Mouse (Mus musculus): ENCODE measurements at regions not wholly inside any gene's neighbourhood (a gene's known extent, or its start where the extent isn't known, plus 50 kb on each side); places are given as distances from the start of the nearest gene placed in this dataset.
A peak's percentile ranks its signal among the peaks of the same experiment; 100 is the strongest.

DNA sequence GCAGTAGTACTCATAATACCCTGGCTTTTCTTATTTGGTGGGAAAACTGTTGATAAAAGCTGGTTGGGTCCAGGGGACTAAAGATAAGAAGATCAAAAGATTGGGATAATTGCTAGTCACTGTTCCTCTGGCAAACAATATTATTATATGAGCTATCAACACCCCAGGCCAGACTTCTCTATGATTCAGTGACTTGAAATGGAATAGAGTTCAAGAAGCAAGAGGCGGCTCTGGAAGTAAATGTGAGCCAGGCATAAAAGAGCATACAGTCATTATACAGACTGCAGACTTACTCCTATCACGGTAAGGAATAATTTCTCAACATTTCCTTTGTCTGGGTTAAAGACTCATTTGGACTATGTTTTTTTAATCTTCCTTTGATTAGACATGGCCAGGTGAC lies 278.5 kb upstream of the Acvr2a start:
- Histone ChIP-seq H3K9ac (replicated peaks; ENCODE audit: low read depth, low read length) (no peak overlapping the region), H3K4me2 (ENCODE audit: low read depth, low read length) (no peak overlapping the region), H3K4me1 (ENCODE audit: control insufficient read depth, insufficient read depth, low read length) (peaks cover 8% of the 10 kb centered on the region), H3K4me3 (ENCODE audit: low read depth, low read length) (no peak overlapping the region), H3K9me3 (ENCODE audit: control insufficient read depth, low read length) (no peaks in the 10 kb centered on the region), H3K27me3 (ENCODE audit: control insufficient read depth, insufficient read depth, low read length) (no peaks in the 10 kb centered on the region), H3K36me3 (ENCODE audit: control insufficient read depth, insufficient read depth, low read length) (no peaks in the 10 kb centered on the region), H3K27ac (ENCODE audit: low read depth, low read length) (no peak overlapping the region)
- ATAC-seq (ENCODE audit: low read depth) = no peak
- WGBS = 86% methylated on average over 2 of the region's 2 CpGs

DNA sequence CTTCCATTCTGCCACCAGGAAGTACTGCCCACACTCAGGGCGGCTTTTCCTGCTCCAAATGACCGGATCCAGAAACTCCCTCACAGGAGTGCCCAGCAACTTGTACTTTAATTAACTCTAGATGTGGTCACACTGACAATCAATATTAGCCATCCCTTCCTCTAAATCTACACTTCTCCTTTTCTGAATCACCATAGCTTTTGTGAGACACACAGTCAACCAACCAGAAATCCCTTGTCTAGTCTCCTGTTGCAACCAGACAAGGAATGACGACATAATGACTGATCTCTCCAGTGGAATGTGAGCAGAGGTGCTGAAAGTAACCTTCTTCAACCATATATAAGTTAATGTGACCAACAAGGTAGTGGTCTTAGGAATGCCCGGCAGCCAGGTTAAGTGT lies 277.0 kb upstream of the Acvr2a start:
- no peaks in the 10 kb centered on the region for H3K36me3 ChIP-seq (ENCODE audit: control insufficient read depth, insufficient read depth, low read length)
- H3K4me3 ChIP-seq (ENCODE audit: low read depth, low read length) = no peak overlapping the region
- peaks cover 8% of the 10 kb centered on the region for H3K4me1 ChIP-seq (ENCODE audit: control insufficient read depth, insufficient read depth, low read length)
- H3K27ac ChIP-seq (ENCODE audit: low read depth, low read length) = no peak overlapping the region
- H3K9ac ChIP-seq (replicated peaks; ENCODE audit: low read depth, low read length) = no peak overlapping the region
- WGBS = 75% methylated on average over 4 of the region's 4 CpGs
- no peak overlapping the region for H3K4me2 ChIP-seq (ENCODE audit: low read depth, low read length)
- no peaks in the 10 kb centered on the region for H3K27me3 ChIP-seq (ENCODE audit: control insufficient read depth, insufficient read depth, low read length)
- no peak for ATAC-seq (ENCODE audit: low read depth)
- no peaks in the 10 kb centered on the region for H3K9me3 ChIP-seq (ENCODE audit: control insufficient read depth, low read length)

DNA sequence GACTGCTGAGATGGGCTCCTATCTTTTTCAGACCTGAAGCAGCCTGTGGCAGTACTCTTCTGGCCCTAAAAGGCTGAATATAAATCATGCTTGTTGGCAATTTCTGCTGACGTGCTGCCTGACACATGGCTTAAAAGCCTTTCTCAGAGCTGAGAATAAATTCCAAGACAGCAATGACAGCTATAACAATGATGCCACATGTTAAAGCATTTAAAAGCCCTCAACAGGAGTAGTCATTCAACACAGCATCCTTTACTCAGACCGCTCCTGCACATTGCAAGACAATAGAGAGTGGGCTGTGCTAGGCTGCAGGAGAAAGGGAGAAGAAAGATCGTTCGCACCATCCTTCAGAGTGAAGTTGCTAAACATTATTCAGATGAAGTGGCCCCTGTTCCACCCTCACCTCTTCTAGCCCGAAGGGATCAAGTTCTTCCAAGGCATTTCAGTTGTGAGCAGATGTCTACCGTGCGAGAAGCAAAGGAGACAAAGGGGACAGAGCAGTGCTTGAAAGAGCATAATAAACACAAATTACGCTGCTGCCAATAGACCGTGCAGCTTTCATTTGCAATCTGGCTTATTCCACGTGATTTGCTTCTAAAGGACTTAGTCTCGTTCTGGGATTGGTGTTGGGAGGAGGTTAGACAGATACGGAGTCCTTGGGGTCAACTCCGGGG lies 275.1 kb upstream of the Acvr2a start:
- H3K27ac ChIP-seq (ENCODE audit: low read depth, low read length) = peak overlapping the region; percentile 81
- ATAC-seq (ENCODE audit: low read depth) = peak; percentile 89
- H3K4me3 ChIP-seq (ENCODE audit: low read depth, low read length) = peak overlapping the region; percentile 19; the same call in 1 of the 2 replicates
- no peaks in the 10 kb centered on the region for H3K9me3 ChIP-seq (ENCODE audit: control insufficient read depth, low read length)
- 7% methylated on average over 13 of the region's 13 CpGs for WGBS
- H3K4me2 ChIP-seq (ENCODE audit: low read depth, low read length) = peak overlapping the region; percentile 51
- no peaks in the 10 kb centered on the region for H3K36me3 ChIP-seq (ENCODE audit: control insufficient read depth, insufficient read depth, low read length)
- H3K4me1 ChIP-seq (ENCODE audit: control insufficient read depth, insufficient read depth, low read length) = peaks cover 8% of the 10 kb centered on the region
- peak overlapping the region; percentile 22; the same call in 1 of the 2 replicates for H3K9ac ChIP-seq (replicated peaks; ENCODE audit: low read depth, low read length)
- no peaks in the 10 kb centered on the region for H3K27me3 ChIP-seq (ENCODE audit: control insufficient read depth, insufficient read depth, low read length)

DNA sequence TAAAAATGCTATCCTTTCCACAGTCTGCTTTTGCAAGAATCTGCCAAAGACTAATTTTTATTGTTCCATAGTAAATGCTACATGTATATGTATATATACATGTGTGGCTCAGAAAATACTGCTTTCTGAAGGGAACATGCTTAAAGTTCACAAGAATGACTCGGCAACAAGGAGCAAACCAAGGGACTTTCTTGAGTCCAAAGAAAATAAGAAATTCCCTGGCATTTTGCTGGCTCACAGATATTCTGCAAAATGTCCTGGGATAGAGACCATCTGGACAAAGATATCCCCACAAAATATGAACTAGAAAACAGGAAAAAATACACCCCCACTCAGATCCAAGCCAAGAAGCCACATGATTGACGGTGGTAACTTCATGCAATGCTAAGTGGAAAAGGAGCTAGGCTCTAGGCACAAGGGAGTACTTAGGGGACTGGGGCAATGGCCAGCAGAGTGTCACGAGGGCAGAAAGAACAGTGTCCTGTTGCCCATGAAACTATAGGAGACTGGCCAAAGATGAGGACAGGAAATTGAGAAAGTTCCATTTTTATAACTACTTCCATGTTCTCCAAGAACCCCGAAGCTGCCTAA lies 274.3 kb upstream of the Acvr2a start:
- Histone ChIP-seq H3K27me3 (ENCODE audit: control insufficient read depth, insufficient read depth, low read length) (no peaks in the 10 kb centered on the region), H3K9me3 (ENCODE audit: control insufficient read depth, low read length) (no peaks in the 10 kb centered on the region), H3K27ac (ENCODE audit: low read depth, low read length) (no peak overlapping the region; the same call in 1 of the 2 replicates), H3K4me1 (ENCODE audit: control insufficient read depth, insufficient read depth, low read length) (peaks cover 8% of the 10 kb centered on the region), H3K36me3 (ENCODE audit: control insufficient read depth, insufficient read depth, low read length) (no peaks in the 10 kb centered on the region), H3K4me3 (ENCODE audit: low read depth, low read length) (peak overlapping the region; percentile 19; the same call in 1 of the 2 replicates), H3K9ac (replicated peaks; ENCODE audit: low read depth, low read length) (no peak overlapping the region), H3K4me2 (ENCODE audit: low read depth, low read length) (peak overlapping the region; percentile 51; the same call in 1 of the 2 replicates)
- ATAC-seq (ENCODE audit: low read depth) = no peak
- WGBS = 55% methylated on average over 4 of the region's 4 CpGs

DNA sequence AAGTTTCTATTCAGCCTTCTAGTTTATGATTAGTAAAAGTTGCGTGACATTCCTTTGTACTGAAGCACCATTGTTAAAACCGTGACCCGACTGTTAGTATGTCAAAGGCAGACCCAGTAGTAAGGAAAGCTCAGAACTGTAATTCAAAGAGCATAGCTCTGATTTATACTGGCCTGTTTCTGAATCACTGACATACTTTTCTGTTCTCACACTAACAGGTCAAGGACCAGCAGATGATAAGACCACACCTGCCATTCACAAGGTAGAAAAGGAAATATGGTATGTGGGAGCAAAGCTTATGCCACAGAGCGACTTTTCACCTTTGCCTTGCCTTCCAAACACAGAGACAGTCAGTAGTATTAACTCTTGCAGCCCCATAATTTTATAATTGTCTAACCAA lies 269.5 kb upstream of the Acvr2a start:
- H3K27ac ChIP-seq (ENCODE audit: low read depth, low read length) = no peak overlapping the region
- no peaks in the 10 kb centered on the region for H3K9me3 ChIP-seq (ENCODE audit: control insufficient read depth, low read length)
- no peaks in the 10 kb centered on the region for H3K36me3 ChIP-seq (ENCODE audit: control insufficient read depth, insufficient read depth, low read length)
- no peak overlapping the region for H3K4me2 ChIP-seq (ENCODE audit: low read depth, low read length)
- H3K27me3 ChIP-seq (ENCODE audit: control insufficient read depth, insufficient read depth, low read length) = no peaks in the 10 kb centered on the region
- no peak overlapping the region for H3K9ac ChIP-seq (replicated peaks; ENCODE audit: low read depth, low read length)
- WGBS = 60% methylated on average over 4 of the region's 4 CpGs
- ATAC-seq (ENCODE audit: low read depth) = no peak
- no peak overlapping the region for H3K4me3 ChIP-seq (ENCODE audit: low read depth, low read length)
- no peaks in the 10 kb centered on the region for H3K4me1 ChIP-seq (ENCODE audit: control insufficient read depth, insufficient read depth, low read length)

DNA sequence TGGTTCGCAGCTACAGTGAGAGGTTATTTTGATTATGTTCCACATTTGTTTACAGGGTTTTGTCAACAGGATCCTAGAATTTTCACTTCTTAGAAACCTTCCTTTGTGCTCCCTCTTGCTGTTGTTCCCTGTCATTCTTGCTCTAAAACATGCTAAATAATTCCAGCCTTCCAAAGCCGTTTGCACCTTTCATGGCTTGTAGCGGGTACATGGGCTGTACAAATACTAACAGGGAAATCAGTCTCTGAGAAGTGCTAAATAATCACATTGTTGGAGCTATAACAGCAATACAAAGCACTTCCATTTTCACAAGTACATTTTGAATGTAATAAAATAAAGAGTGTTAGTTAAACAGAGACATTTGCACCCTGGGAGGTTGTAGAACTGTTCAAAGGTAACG lies 268.8 kb upstream of the Acvr2a start:
- H3K4me1 ChIP-seq (ENCODE audit: control insufficient read depth, insufficient read depth, low read length) = no peaks in the 10 kb centered on the region
- no peaks in the 10 kb centered on the region for H3K27me3 ChIP-seq (ENCODE audit: control insufficient read depth, insufficient read depth, low read length)
- H3K9ac ChIP-seq (replicated peaks; ENCODE audit: low read depth, low read length) = no peak overlapping the region
- no peaks in the 10 kb centered on the region for H3K36me3 ChIP-seq (ENCODE audit: control insufficient read depth, insufficient read depth, low read length)
- ATAC-seq (ENCODE audit: low read depth) = no peak
- no peak overlapping the region for H3K4me3 ChIP-seq (ENCODE audit: low read depth, low read length)
- H3K9me3 ChIP-seq (ENCODE audit: control insufficient read depth, low read length) = no peaks in the 10 kb centered on the region
- H3K4me2 ChIP-seq (ENCODE audit: low read depth, low read length) = no peak overlapping the region
- WGBS = 63% methylated on average over 4 of the region's 4 CpGs
- H3K27ac ChIP-seq (ENCODE audit: low read depth, low read length) = no peak overlapping the region

DNA sequence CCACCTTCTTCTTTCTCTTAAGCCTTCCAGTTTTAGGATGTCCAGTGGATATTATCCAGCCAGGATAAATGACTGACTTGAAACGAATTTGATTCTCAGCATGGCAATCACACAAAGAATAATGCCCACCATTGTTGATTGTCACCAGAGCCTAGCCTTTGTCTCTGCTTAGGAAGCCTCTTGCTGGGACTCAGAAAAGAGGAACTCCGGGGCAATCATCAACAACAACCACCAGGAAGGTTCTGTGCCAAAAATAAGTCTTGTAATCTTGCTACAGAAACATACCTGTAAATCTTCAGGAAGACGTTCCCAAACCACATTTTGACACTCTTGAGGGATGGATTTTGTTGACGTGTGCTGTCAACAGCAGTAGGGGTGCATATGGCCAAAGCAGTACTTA lies 268.2 kb upstream of the Acvr2a start:
- Histone ChIP-seq H3K4me1 (ENCODE audit: control insufficient read depth, insufficient read depth, low read length) (no peaks in the 10 kb centered on the region), H3K4me3 (ENCODE audit: low read depth, low read length) (no peak overlapping the region), H3K27ac (ENCODE audit: low read depth, low read length) (no peak overlapping the region), H3K4me2 (ENCODE audit: low read depth, low read length) (no peak overlapping the region), H3K36me3 (ENCODE audit: control insufficient read depth, insufficient read depth, low read length) (no peaks in the 10 kb centered on the region), H3K9me3 (ENCODE audit: control insufficient read depth, low read length) (no peaks in the 10 kb centered on the region), H3K9ac (replicated peaks; ENCODE audit: low read depth, low read length) (no peak overlapping the region), H3K27me3 (ENCODE audit: control insufficient read depth, insufficient read depth, low read length) (no peaks in the 10 kb centered on the region)
- WGBS = 60% methylated on average over 4 of the region's 4 CpGs
- no peak for ATAC-seq (ENCODE audit: low read depth)

DNA sequence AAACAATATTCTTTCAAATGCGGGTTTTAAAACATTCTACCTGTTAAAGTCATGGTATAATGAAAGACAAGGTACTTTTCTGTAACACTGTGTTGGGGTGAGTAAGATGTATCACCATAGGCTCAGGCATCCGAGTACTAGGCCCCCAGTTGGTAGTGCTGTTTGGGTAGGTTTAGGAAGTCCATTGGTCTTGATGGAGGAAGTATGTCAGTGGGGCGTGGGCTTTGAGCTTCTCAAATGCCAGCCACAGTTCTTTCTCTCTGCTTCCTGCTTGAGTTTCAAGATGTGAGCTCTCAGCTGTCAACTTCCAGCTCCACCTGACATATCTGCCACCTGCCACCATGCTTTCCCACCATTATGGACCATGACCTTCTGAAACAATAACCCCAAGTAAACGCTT lies 267.7 kb upstream of the Acvr2a start:
- no peak overlapping the region for H3K4me3 ChIP-seq (ENCODE audit: low read depth, low read length)
- no peak for ATAC-seq (ENCODE audit: low read depth)
- no peak overlapping the region for H3K27ac ChIP-seq (ENCODE audit: low read depth, low read length)
- H3K9ac ChIP-seq (replicated peaks; ENCODE audit: low read depth, low read length) = no peak overlapping the region
- H3K9me3 ChIP-seq (ENCODE audit: control insufficient read depth, low read length) = no peaks in the 10 kb centered on the region
- 93% methylated on average over 4 of the region's 4 CpGs for WGBS
- H3K27me3 ChIP-seq (ENCODE audit: control insufficient read depth, insufficient read depth, low read length) = no peaks in the 10 kb centered on the region
- no peaks in the 10 kb centered on the region for H3K36me3 ChIP-seq (ENCODE audit: control insufficient read depth, insufficient read depth, low read length)
- no peak overlapping the region for H3K4me2 ChIP-seq (ENCODE audit: low read depth, low read length)
- no peaks in the 10 kb centered on the region for H3K4me1 ChIP-seq (ENCODE audit: control insufficient read depth, insufficient read depth, low read length)

DNA sequence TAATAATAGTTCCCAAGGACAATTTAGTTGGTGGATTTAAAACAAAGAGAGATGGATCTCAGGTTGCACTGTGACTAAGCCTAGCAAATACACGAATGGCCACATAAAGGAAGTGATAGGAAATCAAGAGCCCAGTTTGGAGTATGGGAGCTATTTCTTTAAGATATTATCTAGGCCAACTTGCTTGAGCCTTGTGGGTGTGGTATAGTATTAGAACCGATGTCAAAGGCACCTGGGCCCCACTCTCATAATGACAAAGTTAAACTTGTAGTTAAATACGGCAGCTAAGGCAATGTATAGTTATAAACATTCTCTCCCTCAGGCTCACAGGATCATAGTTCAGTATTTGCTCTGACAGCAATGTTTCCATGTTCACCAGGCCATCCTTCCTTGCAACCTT lies 257.3 kb upstream of the Acvr2a start:
- H3K4me2 ChIP-seq (ENCODE audit: low read depth, low read length) = no peak overlapping the region
- ATAC-seq (ENCODE audit: low read depth) = no peak
- no peaks in the 10 kb centered on the region for H3K4me1 ChIP-seq (ENCODE audit: control insufficient read depth, insufficient read depth, low read length)
- H3K9ac ChIP-seq (replicated peaks; ENCODE audit: low read depth, low read length) = no peak overlapping the region
- H3K36me3 ChIP-seq (ENCODE audit: control insufficient read depth, insufficient read depth, low read length) = no peaks in the 10 kb centered on the region
- no peak overlapping the region for H3K4me3 ChIP-seq (ENCODE audit: low read depth, low read length)
- H3K9me3 ChIP-seq (ENCODE audit: control insufficient read depth, low read length) = no peaks in the 10 kb centered on the region
- H3K27ac ChIP-seq (ENCODE audit: low read depth, low read length) = no peak overlapping the region
- WGBS = 80% methylated on average over 3 of the region's 3 CpGs
- no peaks in the 10 kb centered on the region for H3K27me3 ChIP-seq (ENCODE audit: control insufficient read depth, insufficient read depth, low read length)
